19 mouse cellular contexts compared by ENCODE assay signal in the genomic region with DNA sequence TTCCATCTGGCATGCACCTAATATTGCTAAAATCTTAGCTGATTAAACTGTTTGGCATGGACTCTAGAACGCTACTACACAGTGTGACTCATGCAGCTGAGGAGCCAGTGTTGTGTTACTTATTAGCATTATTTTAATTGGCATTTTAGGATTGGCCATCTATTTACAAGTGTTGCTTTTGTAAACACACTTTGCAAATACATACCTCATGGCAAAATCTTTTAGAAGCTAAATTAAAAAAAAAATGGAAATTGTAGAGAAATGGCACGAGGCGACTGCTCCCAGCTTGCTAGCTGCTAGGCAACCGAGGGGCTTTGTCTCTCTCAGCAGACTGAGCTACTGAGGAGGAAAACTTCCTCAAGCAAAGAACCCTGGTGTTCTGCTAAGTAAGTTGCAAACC. TPM values are rescaled to one million over a fixed set of nuclear protein-coding genes. Genes with fewer than 3 reads are reported as not detected.
"Had no signal": no experiment of that assay in that cellular context is flagged by ENCODE, and none has a peak within 500 bp of the region (broad histone marks: within the 10 kb centered on the region; RNA-seq: fewer than 3 reads in every experiment).

No protein-coding gene starts in this region.

- H3K27ac ChIP-seq: kidney, postnatal 0 days; layer of hippocampus, adult 2 months; liver, embryonic 13.5 days; neural tube, embryonic 12.5 days; neural tube, embryonic 15.5 days had no signal

- H3K4me2 ChIP-seq: liver, embryonic 13.5 days; midbrain, embryonic 11.5 days; neural tube, embryonic 12.5 days; neural tube, embryonic 15.5 days had no signal

- H3K9me3 ChIP-seq: liver, embryonic 13.5 days; neural tube, embryonic 12.5 days; neural tube, embryonic 15.5 days had no signal

- H3K4me3 ChIP-seq: layer of hippocampus, adult 2 months; liver, embryonic 13.5 days; neural tube, embryonic 12.5 days; neural tube, embryonic 15.5 days had no signal

- H3K36me3 ChIP-seq: liver, embryonic 13.5 days; neural tube, embryonic 12.5 days; neural tube, embryonic 15.5 days had no signal

- H3K27me3 ChIP-seq: neural tube, embryonic 12.5 days; neural tube, embryonic 15.5 days had no signal

- H3K9ac ChIP-seq: liver, embryonic 13.5 days; neural tube, embryonic 12.5 days; neural tube, embryonic 15.5 days had no signal

- H3K4me1 ChIP-seq: liver, embryonic 13.5 days; neural tube, embryonic 12.5 days; neural tube, embryonic 15.5 days had no signal

- DNase-seq: kidney, adult 2 months; kidney, postnatal 25 days; layer of hippocampus, adult 9-11 months; liver, embryonic 13.5 days; lung, adult 2 months; lung, postnatal 14 days; lung, postnatal 4 days; right cerebral cortex, postnatal 25 days; thymus, adult 18-20 months; thymus, postnatal 36 days had no signal

RNA-seq across cellular contexts. Expression of a gene that starts 41.3 kb away (rescaled TPM):
- total RNA-seq: liver, adult 2 months had no signal
- polyA plus RNA-seq: liver, adult 2 months had no signal

RNA-seq across cellular contexts. Expression of a gene that starts 43.3 kb away (rescaled TPM):
- total RNA-seq: megakaryocyte progenitor cell, adult 5-6 weeks; megakaryocyte-erythroid progenitor cell, adult 5-6 weeks had no signal
- polyA plus RNA-seq: liver, adult 2 months; liver, embryonic 13.5 days had no signal

RNA-seq across cellular contexts. Expression of a gene that starts 43.9 kb away (rescaled TPM):
- total RNA-seq: liver, adult 2 months had no signal
- polyA plus RNA-seq: liver, adult 2 months; liver, embryonic 13.5 days; spleen, adult 2 months had no signal
